Mouse (Mus musculus) forebrain, embryonic 11.5 days (tissue): ENCODE results near the gene Coq10a. TPM values are rescaled to one million over a fixed set of nuclear protein-coding genes. Genes with fewer than 3 reads are reported as not detected.

ENCODE experiments used
- ATAC-seq: fragments of 200-750 bp; cut with Nextera tagmentation; replicated peaks from 2 replicates; pipeline ENCODE4 v1.8.0; 2017; ENCODE audit warnings: moderate TSS enrichment; ENCODE audit not compliant: low FRiP score
- DNase-seq: peaks from one replicate; pipeline ENCODE4 v3.0.0-alpha.2; 2017; ENCODE audit warnings: low spot score
- H3K27ac ChIP-seq: fragments of 300-500 bp; sonication (generic); 2 replicates; pipeline ENCODE4 v1.5.1; 2014; ENCODE audit warnings: low read depth, low read length
- H3K27me3 ChIP-seq: fragments of 300-500 bp; sonication (generic); 2 replicates; pipeline ENCODE4 v1.6.1; 2014; ENCODE audit warnings: mild to moderate bottlenecking, low read length, mixed read lengths; ENCODE audit not compliant: control insufficient read depth, insufficient read depth
- H3K36me3 ChIP-seq: fragments of 300-500 bp; sonication (generic); 2 replicates; pipeline ENCODE4 v1.6.1; 2014; ENCODE audit warnings: mild to moderate bottlenecking, low read length, moderate library complexity, mixed read lengths; ENCODE audit not compliant: control insufficient read depth, insufficient read depth
- H3K4me1 ChIP-seq: fragments of 300-500 bp; sonication (generic); replicated peaks from 2 replicates; pipeline ENCODE4 v1.6.1; 2014; ENCODE audit warnings: low read length, mixed read lengths; ENCODE audit not compliant: control insufficient read depth, insufficient read depth
- H3K4me2 ChIP-seq: fragments of 300-500 bp; sonication (generic); 2 replicates; pipeline ENCODE4 v1.6.1; 2014; ENCODE audit warnings: low read depth, mild to moderate bottlenecking, low read length, moderate library complexity, mixed read lengths; ENCODE audit not compliant: severe bottlenecking
- H3K4me3 ChIP-seq: fragments of 300-500 bp; sonication (generic); 2 replicates; pipeline ENCODE4 v1.5.1; 2014; ENCODE audit warnings: low read depth, low read length
- H3K9ac ChIP-seq: fragments of 300-500 bp; sonication (generic); 2 replicates; pipeline ENCODE4 v1.6.1; 2014; ENCODE audit warnings: low read length
- H3K9me3 ChIP-seq: fragments of 300-500 bp; sonication (generic); 2 replicates; pipeline ENCODE4 v1.6.1; 2016; ENCODE audit warnings: low read length, mixed read lengths; ENCODE audit not compliant: control insufficient read depth
- WGBS: fragments of 180-500 bp; shearing (Covaris S2); extraction: QIAGEN DNeasy Blood & Tissue Kit; methylation state at CpG from one replicate; pipeline ENCODE4 v1.1.7; 2014; 5-methylcytosine and 5-hydroxymethylcytosine counted together
- polyA plus RNA-seq: library from polyadenylated mRNA; unstranded; fragments of >200 nt; fragmentation: Nextera tagmentation; extraction: Ambion mirVana; gene quantifications from 2 replicates; pipeline ENCODE4 v1.2.1, GENCODE M21; 2014

The Coq10a gene
- polyA plus RNA-seq, 1 experiment from 2014 or later: 21.0 TPM

DNA sequence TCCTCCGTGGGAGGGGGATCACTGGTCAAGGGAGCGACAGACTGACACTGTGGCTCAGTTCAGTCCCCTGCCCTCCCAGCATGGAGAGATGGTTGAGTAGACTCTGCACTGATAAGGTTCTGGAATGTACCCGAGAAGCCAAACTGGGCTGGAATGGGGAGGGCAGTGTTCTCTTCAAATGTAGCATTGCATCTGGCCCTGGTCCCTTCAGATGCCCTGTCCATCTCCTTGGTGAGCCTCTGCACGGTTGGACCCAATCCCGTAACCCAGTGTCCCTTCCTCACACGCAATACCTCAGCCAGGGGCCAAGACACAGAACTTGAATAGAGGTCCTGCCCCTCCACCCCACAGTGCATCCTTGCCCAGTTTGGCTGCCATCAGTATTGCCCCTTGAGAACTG is 23.1 kb upstream of the Coq10a start:
- DNase-seq (no peak), ATAC-seq (no peak)
- Histone ChIP-seq H3K4me2 (no peak overlapping the region), H3K36me3 (peaks cover 20% of the 10 kb centered on the region), H3K27ac (no peak overlapping the region), H3K4me3 (no peak overlapping the region), H3K9me3 (no peaks in the 10 kb centered on the region), H3K4me1 (no peaks in the 10 kb centered on the region), H3K27me3 (no peaks in the 10 kb centered on the region), H3K9ac (no peak overlapping the region)
- 88% methylated on average over 6 of the region's 6 CpGs for WGBS

DNA sequence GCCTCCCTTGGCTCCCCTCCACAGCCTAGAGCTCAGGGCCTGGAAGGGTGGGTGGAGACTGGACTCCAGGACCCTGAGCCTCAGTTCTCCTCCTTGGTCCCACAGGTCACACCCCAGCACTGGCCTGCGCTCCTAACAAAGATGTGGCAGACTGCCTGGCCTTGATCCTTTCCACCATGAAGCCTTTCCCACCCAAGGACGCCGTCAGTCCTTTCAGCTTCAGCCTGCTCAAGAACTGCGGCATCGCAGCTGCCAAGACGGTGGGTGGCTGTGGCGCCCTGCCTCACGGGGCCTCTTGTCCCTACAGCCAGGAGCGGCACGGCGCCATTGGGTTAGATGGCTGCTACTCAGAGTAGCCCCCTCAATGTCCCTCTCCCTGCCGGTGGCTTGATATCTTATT is 21.6 kb upstream of the Coq10a start:
- no peak overlapping the region for H3K9ac ChIP-seq
- no peak overlapping the region for H3K27ac ChIP-seq
- DNase-seq: no peak
- ATAC-seq: no peak
- no peaks in the 10 kb centered on the region for H3K27me3 ChIP-seq
- peaks cover 23% of the 10 kb centered on the region for H3K36me3 ChIP-seq
- no peaks in the 10 kb centered on the region for H3K4me1 ChIP-seq
- no peak overlapping the region for H3K4me2 ChIP-seq
- H3K9me3 ChIP-seq: no peaks in the 10 kb centered on the region
- H3K4me3 ChIP-seq: no peak overlapping the region
- WGBS: 96% methylated on average over 12 of the region's 12 CpGs

GRCm38 (mm10) chr10:128389570-128389969 is 20.8 kb upstream of the Coq10a start:
- Histone ChIP-seq H3K27ac (no peak overlapping the region), H3K36me3 (peaks cover 27% of the 10 kb centered on the region), H3K4me3 (no peak overlapping the region), H3K4me1 (no peaks in the 10 kb centered on the region), H3K27me3 (no peaks in the 10 kb centered on the region), H3K4me2 (no peak overlapping the region), H3K9me3 (no peaks in the 10 kb centered on the region), H3K9ac (no peak overlapping the region)
- WGBS: 96% methylated on average over 6 of the region's 6 CpGs
- DNase-seq: no peak
- ATAC-seq: no peak

DNA sequence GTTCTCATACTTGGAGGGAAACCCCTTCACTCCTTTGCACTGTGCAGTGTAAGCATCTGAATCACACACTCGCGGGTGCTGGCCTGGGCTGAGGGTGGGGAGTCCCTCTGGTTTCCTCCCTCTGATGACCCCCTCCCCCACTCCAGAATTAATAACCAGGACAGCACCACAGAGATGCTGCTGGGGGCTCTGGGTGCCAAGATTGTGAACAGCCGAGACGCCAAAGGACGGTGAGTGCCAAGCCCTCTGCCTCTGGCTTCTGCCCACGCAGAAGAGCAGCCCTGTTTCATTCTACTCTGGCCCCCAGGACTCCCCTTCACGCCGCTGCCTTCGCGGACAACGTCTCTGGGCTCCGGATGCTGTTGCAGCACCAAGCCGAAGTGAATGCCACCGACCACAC is 20.1 kb upstream of the Coq10a start:
- no peaks in the 10 kb centered on the region for H3K4me1 ChIP-seq
- no peak overlapping the region for H3K4me2 ChIP-seq
- DNase-seq (no peak), ATAC-seq (no peak)
- H3K27me3 ChIP-seq: no peaks in the 10 kb centered on the region
- no peaks in the 10 kb centered on the region for H3K9me3 ChIP-seq
- no peak overlapping the region for H3K4me3 ChIP-seq
- no peak overlapping the region for H3K27ac ChIP-seq
- no peak overlapping the region for H3K9ac ChIP-seq
- peaks cover 28% of the 10 kb centered on the region for H3K36me3 ChIP-seq
- 91% methylated on average over 14 of the region's 14 CpGs for WGBS

DNA sequence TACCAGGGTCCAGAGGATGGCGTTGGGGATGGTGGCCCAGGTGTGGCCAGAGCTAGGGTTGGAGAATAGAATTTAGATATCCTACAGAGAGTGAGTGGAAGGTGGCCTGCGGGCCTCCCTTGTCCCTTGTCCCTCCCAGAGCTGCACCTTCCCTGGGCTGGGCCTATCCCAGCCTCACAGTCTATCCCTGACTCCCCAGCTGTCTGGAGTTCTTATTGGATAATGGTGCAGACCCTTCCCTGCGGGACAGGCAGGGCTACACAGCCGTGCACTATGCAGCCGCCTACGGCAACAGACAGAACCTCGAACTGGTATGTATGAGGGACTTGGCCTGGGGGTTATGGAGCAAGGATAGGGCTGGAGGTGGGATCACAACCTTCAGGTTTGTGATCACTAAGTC is 17.1 kb upstream of the Coq10a start:
- no peaks in the 10 kb centered on the region for H3K9me3 ChIP-seq
- no peak overlapping the region for H3K4me3 ChIP-seq
- no peaks in the 10 kb centered on the region for H3K27me3 ChIP-seq
- no peak for ATAC-seq
- no peaks in the 10 kb centered on the region for H3K4me1 ChIP-seq
- no peak for DNase-seq
- 90% methylated on average over 7 of the region's 7 CpGs for WGBS
- no peak overlapping the region for H3K4me2 ChIP-seq
- H3K27ac ChIP-seq: no peak overlapping the region
- H3K9ac ChIP-seq: no peak overlapping the region
- H3K36me3 ChIP-seq: peaks cover 44% of the 10 kb centered on the region

DNA sequence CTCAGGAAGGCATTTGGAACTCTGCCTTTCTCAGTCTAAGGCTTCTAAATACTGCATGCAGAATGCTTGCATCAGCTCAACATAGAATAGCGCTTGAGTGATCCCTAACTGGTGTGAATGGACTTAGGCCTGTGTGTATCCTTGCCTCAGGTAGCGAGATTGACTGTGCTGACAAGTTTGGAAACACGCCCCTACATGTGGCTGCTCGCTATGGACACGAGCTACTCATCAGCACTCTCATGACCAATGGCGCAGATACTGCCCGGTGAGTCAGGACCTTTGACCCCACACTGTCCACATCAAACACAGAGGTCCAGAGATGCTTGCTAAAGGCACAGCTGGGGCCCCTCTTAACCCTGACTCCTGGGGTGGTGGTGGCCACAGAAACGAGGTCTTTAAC is 13.7 kb upstream of the Coq10a start:
- DNase-seq (no peak), ATAC-seq (no peak)
- Histone ChIP-seq H3K4me3 (no peak overlapping the region), H3K9ac (no peak overlapping the region), H3K9me3 (no peaks in the 10 kb centered on the region), H3K27me3 (no peaks in the 10 kb centered on the region), H3K36me3 (peaks cover 29% of the 10 kb centered on the region), H3K4me1 (peaks cover 10% of the 10 kb centered on the region; the same call in 1 of the 2 replicates), H3K27ac (no peak overlapping the region), H3K4me2 (no peak overlapping the region)
- WGBS: 93% methylated on average over 8 of the region's 8 CpGs

GRCm38 (mm10) chr10:128380565-128380964 is 11.8 kb upstream of the Coq10a start:
- Histone ChIP-seq H3K4me2 (no peak overlapping the region), H3K9ac (no peak overlapping the region), H3K36me3 (peaks cover 23% of the 10 kb centered on the region), H3K4me3 (no peak overlapping the region), H3K9me3 (no peaks in the 10 kb centered on the region), H3K4me1 (peaks cover 12% of the 10 kb centered on the region; the same call in 1 of the 2 replicates), H3K27ac (no peak overlapping the region), H3K27me3 (no peaks in the 10 kb centered on the region)
- ATAC-seq (no peak), DNase-seq (no peak)
- 90% methylated on average over 5 of the region's 5 CpGs for WGBS

GRCm38 (mm10) chr10:128379260-128379659 is 10.5 kb upstream of the Coq10a start:
- no peak overlapping the region for H3K27ac ChIP-seq
- ATAC-seq (no peak), DNase-seq (no peak)
- peaks cover 20% of the 10 kb centered on the region; the same call in 1 of the 2 replicates for H3K36me3 ChIP-seq
- no peaks in the 10 kb centered on the region for H3K9me3 ChIP-seq
- H3K4me2 ChIP-seq: no peak overlapping the region
- peaks cover 12% of the 10 kb centered on the region; the same call in 1 of the 2 replicates for H3K4me1 ChIP-seq
- WGBS: 98% methylated on average over 7 of the region's 7 CpGs
- no peaks in the 10 kb centered on the region for H3K27me3 ChIP-seq
- H3K4me3 ChIP-seq: no peak overlapping the region
- no peak overlapping the region for H3K9ac ChIP-seq

DNA sequence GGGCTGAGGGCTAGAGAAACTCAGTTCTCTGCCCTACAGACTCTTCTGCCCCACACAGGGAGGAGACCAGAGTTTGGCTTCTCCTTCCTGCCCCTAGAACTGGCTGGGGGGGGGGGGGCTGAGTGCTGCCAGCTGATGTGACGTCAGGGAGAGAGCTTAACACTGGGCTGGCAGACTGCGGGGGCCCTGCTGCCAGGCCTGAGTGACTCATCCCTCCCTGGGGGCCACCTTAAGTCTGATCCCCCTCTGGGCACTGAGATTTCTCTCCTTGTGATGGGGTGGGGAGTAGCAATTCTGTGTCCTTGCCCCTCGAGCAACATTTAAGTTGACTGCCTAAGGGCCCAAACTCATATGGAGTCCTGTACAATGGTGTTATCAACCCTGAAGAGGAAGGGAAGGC is 9.7 kb upstream of the Coq10a start:
- no peaks in the 10 kb centered on the region for H3K9me3 ChIP-seq
- H3K36me3 ChIP-seq: peaks cover 14% of the 10 kb centered on the region; the same call in 1 of the 2 replicates
- peak overlapping the region; percentile 67 for H3K4me3 ChIP-seq
- 83% methylated on average over 3 of the region's 3 CpGs for WGBS
- peak overlapping the region; percentile 92 for H3K9ac ChIP-seq
- H3K4me1 ChIP-seq: peaks cover 12% of the 10 kb centered on the region; the same call in 1 of the 2 replicates
- DNase-seq: no peak
- peak overlapping the region; percentile 79; the same call in 1 of the 2 replicates for H3K4me2 ChIP-seq
- no peak for ATAC-seq
- H3K27ac ChIP-seq: no peak overlapping the region
- H3K27me3 ChIP-seq: no peaks in the 10 kb centered on the region
